Mouse (Mus musculus) gastrocnemius, postnatal 10 days (tissue): ENCODE data around the gene Ppp1r18. TPM values are rescaled to one million over a fixed set of nuclear protein-coding genes. Genes with fewer than 3 reads are reported as not detected.
A peak's percentile ranks its signal among the peaks of the same experiment; 100 is the strongest.

Source experiments
- DNase-seq: peaks from one replicate; pipeline ENCODE4 v3.0.0; 2021; ENCODE audit warnings: mixed read lengths
- total RNA-seq, 2 experiments: library from RNA; stranded (reverse); gene quantifications; 2 replicates each; pipeline ENCODE4 v1.2.3; 2021

The Ppp1r18 gene
- total RNA-seq, 2 experiments from 2014 or later = 14.7 to 21.9 TPM

DNA sequence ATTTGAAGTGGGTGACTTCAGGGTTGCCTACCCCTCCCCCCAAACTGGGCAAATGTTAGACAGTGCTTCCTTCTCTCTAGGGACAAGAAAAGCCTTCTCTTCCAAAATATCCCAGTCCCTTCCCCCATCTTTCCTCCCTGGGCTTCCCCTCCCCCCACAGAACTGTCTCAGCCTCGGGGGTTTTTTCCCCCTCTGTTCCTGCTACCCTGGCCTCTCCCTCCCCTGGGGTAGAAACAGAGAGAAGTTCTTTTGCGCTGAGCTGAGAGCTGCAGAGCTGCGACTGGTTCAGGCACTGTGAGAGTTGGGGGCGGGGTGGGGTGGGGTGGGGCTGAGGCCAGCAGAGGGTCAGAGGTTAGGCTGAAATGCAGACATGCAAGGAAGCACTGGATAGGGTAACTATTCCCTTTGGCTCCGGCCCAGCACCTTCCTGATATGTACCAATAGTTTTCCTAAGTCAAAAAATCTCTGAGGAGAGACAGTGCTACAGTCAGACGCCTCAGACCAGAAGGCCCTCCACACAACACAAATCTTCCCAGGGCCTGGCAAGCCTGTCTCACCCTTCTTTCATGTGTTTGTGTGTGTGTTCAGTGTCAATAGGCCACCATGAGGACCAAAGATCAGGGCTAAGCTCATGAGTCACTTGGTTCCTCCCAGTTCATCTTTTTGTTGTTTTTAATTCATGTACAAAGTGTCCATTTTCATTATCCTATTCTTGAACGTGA is 4.1 kb downstream of the Ppp1r18 start:
- peak; percentile 41 for DNase-seq

DNA sequence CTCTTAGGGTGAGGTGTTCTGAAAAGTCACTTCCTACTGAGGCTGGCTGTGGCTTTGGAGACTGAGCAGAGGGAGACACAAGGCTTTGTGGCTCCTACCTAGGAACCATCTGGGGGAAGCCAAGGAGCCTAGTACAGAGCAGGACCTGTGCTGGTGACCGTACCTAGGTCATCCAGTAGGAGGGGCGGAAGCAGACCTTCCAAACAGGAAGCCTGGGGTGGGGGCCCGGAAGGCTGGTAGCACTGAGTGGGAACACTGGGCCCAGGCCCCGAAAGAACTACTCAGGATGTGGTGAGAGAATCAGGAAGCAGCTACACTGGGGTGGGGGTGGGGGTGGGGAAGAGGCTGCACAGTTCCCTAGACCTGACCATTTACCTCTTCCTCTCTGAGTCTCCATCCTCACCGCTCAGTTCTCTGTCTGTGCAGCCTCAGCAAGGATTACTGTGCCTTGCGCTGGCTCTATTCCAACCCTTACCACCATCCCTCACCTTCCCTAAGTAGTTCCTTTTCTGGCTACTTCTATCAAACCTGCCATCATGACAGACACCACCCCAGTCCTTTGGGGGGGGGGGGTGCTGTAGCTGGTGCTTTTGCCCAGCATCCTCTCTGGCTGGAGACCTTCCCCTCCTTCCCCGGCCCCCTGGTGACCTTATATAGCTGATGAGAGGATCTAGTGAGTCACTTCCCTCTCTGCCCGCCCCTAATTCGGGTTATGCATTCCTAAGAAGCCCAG is 4.9 kb downstream of the Ppp1r18 start:
- peak; percentile 43 for DNase-seq

DNA sequence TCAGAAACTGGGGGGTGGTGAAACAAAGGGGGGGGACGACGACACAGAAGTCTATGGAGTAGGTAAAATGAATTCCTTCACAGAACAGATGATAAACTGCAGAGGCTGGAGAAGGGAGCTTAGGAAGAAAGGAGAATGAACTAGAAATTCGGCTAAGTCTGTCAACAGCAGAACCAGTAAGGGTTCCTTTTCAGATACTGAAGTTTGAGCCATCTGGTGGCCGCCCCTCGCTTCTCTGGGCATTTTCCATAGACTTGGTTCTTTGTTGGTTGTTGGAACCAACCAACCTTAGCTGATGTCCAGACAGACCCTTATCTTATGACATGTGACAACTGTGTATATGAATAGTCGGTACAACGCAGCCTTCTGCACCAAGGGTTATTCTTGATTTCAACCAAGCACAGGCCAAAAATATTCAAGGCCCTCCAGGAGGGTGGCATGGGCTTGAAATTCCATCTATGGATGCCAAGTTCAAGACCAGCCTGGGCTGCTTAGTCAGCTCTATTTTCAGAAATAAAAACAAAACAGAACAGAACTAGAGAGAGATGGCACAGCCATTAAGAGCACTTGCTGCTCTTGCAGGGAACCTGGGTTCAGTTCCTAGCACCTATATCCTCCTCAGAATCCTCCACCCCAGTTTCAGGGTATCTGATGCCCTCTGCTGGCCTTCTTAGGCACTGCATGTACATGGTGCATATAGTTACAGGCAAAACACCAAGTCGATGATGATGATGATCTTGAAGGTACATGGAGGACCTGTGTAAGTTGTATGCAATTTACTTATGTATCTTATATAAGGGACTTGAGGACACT is 5.7 kb downstream of the Ppp1r18 start:
- peak; percentile 44 for DNase-seq

DNA sequence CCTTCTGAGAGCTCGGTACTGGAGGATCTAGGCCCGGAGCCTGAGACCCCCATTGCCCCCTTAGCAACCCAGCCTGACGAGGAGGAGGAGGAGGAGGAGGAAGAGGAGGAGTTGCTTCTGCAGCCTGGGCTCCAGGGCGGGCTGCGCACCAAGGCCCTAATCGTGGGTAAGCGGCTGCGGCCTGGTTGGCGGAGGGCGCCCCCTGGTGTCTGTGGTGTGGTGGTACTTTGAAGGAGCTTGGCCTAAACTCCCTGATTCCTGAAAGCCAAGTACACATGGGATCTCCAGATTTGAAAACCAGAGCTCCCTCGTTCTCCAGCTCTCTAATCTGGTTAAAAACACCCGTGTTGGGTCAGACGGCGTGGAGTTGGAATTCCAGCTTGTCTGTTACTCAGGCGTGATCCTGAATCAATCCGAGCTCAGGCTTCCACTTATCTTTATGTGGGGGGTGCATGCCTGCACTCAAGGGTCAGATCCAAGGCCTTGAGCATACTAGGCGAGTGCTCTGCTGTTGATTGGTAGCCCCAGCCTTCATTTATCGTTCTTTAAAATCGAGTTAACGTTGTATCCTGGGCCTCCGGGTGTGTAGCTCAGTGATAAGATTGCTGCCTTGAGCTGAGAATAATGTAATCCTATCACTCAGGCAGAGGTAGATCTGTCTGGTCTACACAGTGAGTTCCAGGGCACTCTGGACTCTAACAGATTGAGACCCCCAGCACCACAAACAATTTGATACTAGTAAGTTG is 8.6 kb downstream of the Ppp1r18 start:
- peak; percentile 94 for DNase-seq

DNA sequence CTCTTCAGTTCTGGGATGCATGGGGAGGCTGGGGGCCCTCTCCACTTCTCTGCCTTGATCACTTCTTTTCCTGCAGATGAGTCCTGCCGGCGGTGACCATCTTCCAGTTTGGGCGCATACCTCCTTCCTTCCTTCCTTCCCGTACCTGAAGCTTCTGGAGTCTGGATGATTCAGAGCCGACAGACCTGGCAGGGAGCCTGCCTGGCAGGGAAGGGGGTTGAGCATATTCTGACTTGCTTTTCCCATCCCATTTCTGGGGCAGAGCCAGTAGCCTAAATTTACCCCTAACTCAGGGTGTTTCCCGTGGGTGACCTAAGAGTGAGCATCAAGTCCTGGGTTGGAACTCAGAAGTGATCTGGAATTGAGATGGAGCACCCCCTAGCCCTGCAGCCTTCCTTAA is 9.3 kb downstream of the Ppp1r18 start:
- DNase-seq = no peak

- DNase-seq = peak; percentile 93
Observed at GRCm38 (mm10) chr17:35879245-35880057, 14.1 kb downstream of the Ppp1r18 start, which contains the start of gene Dhx16. Gene Dhx16 (plus strand): TSS chr17:35879819.

GRCm38 (mm10) chr17:35882924-35883323 is 17.5 kb downstream of the Ppp1r18 start:
- no peak for DNase-seq

DNA sequence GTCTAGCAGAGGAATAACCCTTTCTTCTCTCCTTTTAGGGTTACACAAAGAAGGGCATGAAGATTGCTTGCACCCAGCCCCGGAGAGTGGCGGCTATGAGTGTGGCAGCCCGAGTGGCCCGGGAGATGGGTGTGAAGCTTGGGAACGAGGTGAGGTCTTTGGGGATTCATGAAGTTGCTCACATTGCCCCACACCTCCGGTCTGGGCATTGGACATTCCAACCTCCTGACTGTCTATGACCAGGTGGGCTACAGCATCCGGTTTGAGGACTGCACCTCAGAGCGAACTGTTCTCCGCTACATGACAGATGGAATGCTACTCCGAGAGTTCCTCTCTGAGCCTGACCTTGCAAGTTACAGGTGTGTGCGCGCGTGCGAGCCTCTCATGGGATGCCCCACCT is 18.4 kb downstream of the Ppp1r18 start:
- DNase-seq = no peak

DNA sequence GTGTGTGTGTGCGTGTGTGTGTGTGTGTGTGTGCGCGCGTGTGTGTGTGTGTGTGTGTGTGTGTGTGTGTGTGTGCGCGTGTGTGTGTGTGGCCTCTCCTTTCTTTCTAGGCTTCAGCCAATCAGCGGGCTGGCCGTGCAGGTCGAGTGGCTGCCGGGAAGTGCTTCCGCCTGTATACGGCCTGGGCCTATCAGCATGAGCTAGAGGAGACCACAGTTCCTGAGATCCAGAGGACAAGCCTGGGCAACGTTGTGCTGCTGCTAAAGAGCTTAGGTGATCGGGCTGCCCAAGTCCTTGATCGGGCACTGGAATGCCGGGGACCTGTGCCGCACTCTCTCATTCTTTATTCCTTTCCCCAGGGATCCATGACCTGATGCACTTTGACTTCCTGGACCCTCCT is 22.3 kb downstream of the Ppp1r18 start:
- no peak for DNase-seq

DNA sequence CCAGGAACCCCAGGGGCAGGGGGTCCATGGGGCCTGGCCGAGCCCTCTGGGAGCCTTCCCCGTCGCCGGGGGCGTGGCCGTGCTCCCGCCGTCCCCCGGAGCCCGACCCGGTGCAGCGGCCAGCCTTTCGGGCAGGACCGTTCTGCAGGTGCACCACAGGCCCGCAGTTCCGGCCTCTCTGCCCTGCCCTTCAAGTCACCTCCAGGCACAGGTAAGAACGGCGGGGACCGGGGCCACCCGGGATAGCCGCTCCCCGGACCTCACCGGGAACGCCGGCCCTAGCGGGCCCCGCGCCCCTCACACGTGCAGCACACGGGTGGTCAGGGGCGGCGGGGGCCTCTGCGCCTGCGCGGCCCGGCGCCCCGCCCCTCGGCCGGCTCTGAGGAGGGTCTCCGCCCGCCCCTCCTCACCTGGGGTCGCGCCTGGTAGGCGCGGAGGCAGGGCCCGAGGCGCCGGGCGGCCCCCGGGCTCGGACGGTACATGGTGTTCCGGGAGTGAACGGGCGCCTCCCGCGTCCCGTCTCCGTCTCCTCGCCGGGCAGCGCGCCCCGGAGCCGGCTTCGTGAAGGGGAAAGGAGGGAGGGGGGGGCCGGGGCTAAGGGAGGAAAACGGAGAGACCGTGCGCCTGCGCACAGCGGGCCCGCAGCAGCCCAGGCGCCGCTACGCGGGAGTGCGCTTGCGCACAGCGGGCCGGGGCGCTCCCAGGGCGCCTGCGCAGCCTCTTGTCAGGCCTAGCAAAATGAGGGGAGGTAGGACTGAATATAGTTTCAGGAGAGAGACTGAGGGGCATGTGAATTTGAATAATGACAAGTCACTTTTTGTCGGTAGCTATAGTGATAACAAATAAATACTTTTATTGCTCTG is 31.6 kb downstream of the Ppp1r18 start, which contains the start of gene 2310061I04Rik:
TSS of gene 2310061I04Rik (minus strand) at position 651 of the 863 bp plus-strand sequence.
- DNase-seq = peak; percentile 94

DNA sequence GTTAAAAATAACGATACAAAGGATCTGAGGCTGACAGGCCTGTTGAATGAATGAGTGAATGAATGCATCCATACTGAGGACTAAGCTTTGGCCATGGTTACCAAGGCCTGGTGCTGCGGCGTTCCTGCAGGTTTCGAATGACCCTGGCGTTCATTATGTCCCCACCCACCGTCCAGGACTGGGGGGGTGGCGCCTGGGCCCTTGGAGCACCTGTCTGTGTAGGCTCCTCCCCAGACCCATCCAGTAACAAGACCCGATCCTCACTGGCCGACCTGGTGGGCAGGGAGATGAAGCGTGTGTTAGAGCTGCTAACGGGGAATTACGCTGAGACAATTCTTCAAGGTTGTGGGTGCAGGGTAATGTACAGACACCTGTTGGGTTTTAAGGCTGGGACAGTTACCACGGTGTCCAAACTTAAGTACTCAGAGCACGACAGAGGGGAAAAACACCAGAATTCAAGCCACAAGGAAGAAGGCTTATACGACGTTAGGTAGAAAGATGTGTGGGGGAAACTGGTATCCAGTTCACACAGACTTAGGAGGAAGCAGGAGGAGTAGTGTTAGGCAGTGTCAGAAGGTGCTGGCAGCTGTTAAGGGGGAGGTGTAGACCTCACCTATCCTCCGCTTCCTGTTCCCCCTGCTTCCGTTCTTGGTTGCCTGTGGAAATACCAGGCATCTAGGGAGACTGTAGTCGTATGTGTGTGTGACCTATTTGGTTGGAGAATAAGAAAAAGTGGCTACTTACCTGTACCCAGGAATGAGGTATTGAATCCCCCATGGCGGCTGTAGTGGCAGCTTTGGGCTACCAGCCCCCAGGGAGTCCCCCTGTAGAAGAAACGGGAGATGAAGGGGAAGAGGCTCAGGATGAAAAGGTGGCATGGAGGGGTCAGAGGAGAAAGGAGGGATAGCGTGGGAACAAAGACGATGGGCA is 32.5 kb downstream of the Ppp1r18 start:
- DNase-seq = no peak

DNA sequence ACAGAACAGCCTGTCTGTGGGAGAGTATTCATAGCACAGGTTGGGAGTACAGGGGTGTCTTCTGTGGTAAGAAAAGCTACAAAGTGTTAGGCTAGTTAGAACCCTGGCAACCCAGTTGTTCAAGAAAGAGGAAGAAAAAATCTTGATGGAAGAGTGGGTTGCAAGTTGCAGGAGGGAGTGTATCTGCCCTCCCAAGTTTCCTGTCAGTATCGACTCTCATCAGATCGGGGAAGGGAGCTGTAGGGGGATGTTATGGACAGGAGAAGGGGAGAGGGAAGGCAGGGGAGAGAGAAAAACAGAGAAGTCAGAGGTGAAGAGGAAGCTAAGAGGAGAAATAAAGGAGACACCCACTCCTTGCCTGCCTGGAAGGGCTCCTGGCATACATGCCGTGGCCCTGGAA is 35.2 kb downstream of the Ppp1r18 start:
- no peak for DNase-seq

DNA sequence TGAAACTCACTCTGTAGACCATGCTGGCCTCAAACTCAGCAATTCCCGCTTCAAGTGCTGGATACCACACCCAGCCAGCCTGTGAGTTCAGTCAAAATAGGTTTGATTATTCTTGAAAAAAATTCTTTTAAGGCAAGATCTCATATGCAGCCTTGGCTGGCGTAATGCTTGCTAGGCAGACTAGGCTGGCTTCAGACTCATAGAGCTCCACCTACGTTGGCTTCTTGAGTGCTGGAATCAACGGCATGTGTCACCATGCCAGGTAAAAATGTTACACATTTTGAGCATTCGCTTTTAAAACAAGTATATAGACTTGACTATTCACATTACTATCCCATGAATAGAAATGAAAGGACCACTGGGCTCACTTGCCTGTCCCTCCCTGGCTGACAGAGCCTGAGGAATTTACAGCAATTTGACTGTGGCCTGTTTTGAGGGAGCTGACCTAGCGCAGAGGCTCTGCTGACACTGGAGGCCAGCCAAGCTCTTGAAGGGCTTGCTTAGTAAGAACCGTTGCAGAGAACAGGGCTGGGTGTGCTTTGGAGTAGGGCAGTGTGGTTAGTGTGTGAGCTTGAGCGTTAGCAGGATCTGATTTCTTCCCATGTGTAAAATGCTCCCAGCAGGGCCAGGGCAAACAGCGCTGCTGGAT is 38.1 kb downstream of the Ppp1r18 start:
- DNase-seq = no peak

GRCm38 (mm10) chr17:35903992-35904355 is 38.6 kb downstream of the Ppp1r18 start:
- no peak for DNase-seq

DNA sequence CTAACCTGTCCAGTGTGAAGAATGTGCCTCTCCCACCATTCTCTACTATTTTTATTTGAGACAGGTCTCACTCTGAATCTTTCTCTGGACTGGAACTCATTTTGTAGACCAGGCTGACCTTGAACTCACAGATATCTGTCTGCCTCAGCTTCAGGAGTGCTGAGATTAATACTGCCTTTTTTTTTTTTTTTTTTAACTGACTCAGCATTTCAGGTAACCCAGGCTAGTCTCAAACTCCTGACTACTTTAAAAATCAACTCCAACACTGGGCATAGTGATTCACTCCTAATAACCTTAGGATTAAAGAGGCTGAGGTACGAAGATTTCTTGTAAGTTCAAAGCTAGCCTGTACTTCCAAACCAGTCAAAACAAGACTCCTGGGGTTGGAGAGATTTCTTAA is 40.2 kb downstream of the Ppp1r18 start:
- no peak for DNase-seq

DNA sequence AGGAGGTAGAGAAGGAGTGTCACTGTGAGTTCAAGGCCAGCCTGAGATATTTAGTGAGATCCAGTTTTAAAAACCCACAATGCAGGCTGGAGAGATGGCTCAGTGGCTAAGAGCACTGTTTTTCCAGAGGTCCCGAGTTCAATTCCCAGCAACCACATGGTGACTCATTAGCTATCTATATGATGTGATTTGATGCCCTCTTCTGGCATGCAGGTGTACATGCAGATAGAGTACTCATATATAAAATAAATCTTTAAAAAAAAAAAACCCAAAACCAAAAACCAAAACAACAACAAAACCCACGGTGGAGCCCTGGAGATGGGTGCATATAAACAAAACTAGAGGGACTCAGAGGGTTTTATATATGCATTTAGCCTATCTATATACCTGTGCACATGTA is 42.2 kb downstream of the Ppp1r18 start:
- no peak for DNase-seq

GRCm38 (mm10) chr17:35909186-35909918 is 44.0 kb downstream of the Ppp1r18 start:
- peak; percentile 11 for DNase-seq

- DNase-seq = peak; percentile 97
Observed at GRCm38 (mm10) chr17:35909919-35910369, 44.6 kb downstream of the Ppp1r18 start, which contains the start of gene Atat1. Gene Atat1 (minus strand): TSS chr17:35910075.
